Mouse (Mus musculus) thymus, adult 18-20 months (tissue): Measurements from ENCODE around the gene Npas2.

Experiments used
- DNase-seq, 2 experiments: peaks; one replicate each; pipeline ENCODE4 v3.0.0; 2022; ENCODE audit warnings: mixed read lengths in 2 of 2

The Npas2 gene

GRCm38 (mm10) chr1:39192997-39193861 is at the start of gene Npas2:
TSS of gene Npas2 (plus strand) at chr1:39193731.
- peak; percentile 35 to 45 for DNase-seq

DNA sequence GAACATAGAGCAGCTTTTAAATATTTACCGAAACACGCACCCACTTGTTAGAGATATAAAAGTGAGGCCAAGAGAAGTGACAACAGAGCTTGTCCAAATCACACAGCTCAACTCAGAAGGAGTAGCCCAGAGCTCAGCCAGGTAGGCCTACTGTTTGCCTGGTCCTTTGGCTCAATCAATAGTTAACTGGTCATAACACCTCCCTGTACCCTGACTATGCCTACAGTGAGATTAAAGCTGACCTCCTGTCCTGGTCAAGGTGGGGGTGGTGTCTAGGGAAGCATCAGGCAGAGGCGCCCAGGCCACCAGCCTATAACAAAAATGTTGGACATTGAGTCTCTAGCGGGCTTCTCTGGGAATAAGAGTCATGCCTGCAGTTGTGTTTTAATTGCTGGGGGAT is 36.8 kb upstream of the Npas2 start:
- DNase-seq = no peak

DNA sequence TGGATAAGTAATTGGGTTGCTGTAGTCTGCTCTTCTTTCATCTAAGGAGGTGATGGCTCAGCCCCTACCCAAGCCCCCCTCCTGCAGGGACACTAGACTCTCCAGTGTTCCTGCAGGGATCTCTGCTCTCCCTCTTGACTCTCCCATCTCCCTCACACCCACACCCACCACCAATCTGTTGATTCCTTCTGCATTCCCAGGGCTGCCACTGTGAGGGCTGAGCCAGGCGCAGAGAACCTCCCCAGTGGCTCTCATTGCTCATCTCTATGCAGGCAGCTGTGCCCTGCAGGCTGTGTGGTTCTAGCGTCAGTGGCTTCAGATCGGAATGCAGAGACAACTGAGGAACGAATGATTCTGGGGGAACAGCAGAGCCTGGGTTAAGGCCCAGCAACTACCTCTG is 33.4 kb upstream of the Npas2 start:
- no peak for DNase-seq

DNA sequence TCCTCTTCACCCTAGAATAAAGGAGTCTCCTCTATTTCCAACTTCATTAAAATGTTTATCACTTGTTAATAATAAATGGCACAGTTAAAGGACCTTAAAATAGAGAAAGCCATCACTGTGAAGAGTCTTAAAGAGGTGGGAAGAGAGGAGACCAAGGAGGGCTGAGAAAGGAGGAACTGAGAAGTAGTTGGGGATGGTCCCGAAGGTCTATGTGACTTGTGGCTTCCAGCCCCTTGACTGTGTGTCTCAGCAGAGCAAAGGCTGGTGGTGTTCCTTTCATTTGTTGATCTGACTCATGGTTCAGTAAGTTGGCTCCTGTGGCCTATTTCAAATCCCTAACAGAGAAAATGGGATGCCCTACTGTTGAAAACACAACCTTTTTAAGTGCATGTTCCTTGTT is 30.5 kb upstream of the Npas2 start:
- no peak for DNase-seq

GRCm38 (mm10) chr1:39176690-39177089 is 16.8 kb upstream of the Npas2 start:
- DNase-seq = no peak

GRCm38 (mm10) chr1:39177211-39177610 is 16.3 kb upstream of the Npas2 start:
- no peak for DNase-seq

- DNase-seq = no peak
Measured at GRCm38 (mm10) chr1:39179806-39180205, 13.7 kb upstream of the Npas2 start.

DNA sequence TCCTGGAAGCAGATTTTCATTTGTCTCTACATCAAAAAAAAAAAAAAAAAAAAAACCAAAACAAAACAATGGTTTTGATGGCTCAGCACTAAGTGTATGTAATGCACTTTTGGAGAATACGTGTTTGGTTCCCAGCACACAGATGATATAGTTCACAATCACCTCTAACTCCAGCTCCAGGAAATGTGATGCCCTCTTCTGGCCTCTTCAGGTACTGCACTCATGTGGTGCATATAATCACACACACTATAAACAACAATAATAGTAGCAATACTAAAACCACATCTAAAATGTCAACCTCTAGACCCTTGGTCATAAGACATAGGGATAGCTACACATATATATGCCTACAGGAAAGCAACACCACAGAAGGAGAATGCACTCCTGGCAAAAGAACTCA is 13.0 kb upstream of the Npas2 start:
- DNase-seq = no peak

- no peak for DNase-seq
Measured at GRCm38 (mm10) chr1:39181901-39182300, 11.6 kb upstream of the Npas2 start.

GRCm38 (mm10) chr1:39185833-39186232 is 7.7 kb upstream of the Npas2 start:
- no peak for DNase-seq

DNA sequence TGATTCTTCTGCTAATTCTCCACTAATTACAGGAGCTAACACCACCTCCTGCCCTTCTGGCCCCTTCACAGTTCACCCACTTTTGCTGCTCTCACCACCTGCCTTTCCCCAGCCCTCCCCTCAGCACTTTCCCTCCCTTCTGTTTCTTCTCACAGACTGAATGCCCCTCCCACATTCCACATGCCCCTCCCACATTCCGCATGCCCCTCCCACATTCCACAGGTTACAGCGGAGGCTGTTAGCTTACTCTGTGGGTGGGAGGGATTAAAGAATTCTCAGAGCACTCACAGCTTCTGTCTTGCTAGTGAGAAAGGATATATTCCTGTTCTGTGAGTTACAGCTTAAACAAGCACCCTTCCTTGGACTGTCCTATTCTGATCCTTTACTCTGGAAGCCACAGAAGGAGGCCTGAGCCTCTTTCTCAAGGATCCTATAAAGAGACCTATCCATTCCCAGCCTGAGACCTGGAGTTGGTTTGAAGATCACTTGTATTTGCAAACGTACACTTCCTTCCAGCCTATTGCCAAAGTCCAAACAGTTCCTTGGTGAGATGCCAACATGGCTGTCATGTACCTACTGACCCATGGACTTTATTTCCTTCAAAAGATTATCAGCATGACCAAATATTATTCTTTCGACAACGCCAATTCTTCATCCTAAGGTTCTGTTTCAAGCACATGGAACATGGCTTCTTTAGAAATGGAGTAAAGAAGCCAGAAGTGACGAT is 6.7 kb upstream of the Npas2 start:
- DNase-seq = no peak

GRCm38 (mm10) chr1:39191122-39191521 is 2.4 kb upstream of the Npas2 start:
- DNase-seq = no peak

DNA sequence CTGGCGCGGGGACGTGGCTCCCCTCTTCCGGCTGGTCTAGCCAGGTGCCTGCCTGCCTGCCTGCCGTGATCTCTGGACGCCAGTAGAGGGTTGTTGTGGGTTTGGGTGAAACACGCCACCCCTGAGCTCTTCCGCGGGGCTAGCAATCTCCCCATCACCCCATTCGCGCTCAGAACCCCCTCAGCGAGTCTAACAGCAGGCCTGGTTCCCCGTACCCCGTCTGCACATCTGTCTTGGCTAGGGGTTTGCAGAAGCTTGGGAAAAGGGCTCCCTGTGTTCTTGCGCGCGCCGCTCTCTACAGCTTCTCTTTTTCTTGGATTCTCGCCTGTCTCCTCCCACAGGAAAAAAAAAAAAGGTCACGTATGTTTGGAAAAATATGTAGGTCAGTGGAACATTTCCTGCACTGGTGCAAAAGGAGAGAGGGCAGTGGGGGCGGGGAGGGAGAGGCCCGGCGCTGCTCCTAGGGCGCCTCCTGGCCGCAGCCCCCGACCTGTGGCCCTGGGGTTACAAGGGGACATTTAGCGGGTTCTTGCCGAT is 1.0 kb upstream of the Npas2 start:
- DNase-seq = peak; percentile 70 to 81

DNA sequence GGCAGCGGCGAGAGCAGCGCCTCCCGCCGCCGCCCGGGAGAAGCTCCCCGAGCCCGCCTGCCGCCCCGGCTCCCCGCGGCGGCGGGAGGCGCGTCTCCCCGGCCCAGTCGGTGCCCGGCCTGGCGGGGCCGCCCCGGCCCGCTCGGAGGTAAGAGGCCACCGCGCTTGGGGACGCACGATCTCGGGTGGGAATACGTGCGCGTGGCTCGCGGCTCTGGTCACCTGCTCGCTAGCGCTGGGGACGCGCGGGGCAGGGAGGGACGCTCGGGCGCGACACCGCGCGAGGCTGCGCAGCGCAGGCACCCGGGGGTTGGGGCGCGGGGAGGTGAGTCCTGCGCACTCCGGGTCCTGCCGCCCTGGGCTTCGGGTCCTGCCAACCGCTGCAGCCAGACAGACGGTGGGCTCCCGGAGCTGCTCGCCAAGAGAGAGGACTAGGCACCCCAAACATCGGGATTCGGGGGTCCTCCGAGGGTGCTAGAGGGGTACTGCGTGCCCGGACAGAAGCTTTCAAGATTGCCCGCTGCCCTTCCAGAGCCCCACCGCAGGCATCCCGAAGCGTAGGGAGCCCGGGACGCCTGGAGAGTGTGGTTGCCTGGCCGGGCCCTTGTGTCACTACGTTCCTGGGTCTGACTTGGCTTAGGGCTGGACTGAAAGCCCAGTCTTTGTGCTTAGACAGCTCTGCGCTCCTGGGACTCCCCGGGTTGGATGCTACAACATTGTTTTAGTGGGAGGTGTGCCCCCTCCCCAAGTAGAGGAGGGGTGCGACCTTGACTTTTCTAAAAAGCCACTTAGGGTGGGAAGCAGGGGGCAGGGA is 538 bp downstream of the Npas2 start:
- DNase-seq = no peak

DNA sequence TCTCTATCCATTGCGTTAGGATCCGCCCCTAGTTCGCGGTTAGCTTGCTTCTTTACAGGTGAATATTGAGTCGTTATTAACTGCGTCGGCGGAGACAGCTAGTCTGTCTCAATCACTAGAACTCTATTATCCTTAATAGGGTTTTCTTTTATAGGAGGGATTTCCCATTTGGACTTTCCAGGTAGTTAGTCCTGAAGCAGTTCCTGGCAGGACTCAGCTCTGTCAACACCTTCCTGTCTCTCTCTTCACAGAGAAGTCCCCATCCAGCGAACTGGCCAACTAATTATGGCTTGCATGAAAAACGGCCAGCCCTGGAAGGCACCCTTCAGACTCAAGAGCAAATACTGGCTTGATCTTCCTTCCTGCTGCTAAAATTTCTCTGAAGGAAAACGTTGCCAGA is 1.4 kb downstream of the Npas2 start:
- DNase-seq = no peak

DNA sequence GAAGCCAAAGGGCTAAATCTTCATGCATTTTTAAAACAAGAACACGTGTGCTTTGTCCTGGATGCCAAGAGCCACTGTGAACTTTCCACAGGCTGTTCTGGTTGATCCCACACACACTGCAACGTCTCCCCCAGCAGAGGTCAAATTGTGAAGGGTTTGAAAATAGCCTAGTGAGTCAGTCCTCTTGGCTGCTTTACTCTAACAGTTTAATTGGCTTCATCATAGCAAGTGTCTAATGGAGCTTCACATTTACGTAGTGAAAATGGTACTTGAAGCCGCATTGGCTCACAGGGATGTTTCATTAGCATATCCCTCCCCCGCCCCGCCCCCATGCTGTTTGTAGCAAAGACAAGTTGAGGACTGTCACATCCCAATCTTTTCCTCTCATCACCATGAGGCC is 2.6 kb downstream of the Npas2 start:
- no peak for DNase-seq

DNA sequence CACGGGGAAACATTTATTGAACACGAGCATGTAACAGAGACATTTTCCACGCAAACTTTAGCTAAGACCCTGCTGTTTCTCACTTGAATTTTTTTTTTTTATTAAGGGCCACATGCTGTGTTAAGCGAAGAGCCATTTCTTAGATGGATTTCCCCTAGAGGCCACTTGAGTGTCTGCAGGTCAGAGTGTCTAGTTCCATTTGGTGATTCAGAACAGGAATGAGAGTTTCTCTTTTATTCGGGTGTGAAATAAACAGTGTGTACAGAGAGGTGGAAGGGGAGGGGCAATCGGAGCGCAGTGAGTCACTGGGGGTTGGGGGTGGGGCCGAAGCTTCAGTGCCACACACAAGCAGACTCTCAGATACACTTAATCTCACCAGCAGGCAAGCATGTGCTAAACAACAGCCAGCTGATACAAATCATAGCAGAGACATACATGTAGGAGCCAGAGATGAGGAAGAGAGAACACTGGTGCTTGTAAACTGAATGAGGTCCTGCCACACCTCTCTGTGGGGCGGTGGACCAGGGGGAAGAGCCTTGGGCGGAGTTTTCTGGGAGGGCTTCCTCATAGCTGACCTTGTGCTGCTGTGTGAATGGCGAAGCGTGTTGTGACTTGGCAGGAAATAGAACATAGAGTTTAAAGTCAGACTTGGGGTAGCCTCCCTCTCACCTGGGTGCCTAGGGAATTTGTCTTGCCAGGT is 3.3 kb downstream of the Npas2 start:
- no peak for DNase-seq

GRCm38 (mm10) chr1:39205021-39205420 is 11.5 kb downstream of the Npas2 start:
- peak in 1 of 2 experiments; percentile 31 for DNase-seq

DNA sequence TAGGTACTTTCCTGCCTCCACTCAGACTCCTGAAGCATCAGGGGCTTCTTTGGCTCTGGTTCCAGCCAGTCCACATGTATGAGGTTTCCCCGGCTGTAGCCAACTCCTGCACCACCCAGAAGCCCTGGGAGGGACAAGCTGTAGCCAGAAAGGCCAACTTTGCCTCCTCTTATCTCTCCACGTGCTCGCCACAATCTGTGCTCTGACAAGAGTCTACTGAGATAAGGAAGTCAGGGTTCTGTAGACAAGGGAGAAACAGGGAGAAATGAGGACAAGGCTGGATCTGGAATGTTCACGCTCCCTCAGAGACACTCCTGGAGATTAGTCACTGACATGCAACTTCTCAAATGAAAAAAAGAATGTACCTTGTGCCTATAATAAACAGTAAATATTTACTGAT is 12.2 kb downstream of the Npas2 start:
- DNase-seq = no peak

GRCm38 (mm10) chr1:39206942-39207341 is 13.4 kb downstream of the Npas2 start:
- DNase-seq = no peak

GRCm38 (mm10) chr1:39210928-39211327 is 17.4 kb downstream of the Npas2 start:
- no peak for DNase-seq

DNA sequence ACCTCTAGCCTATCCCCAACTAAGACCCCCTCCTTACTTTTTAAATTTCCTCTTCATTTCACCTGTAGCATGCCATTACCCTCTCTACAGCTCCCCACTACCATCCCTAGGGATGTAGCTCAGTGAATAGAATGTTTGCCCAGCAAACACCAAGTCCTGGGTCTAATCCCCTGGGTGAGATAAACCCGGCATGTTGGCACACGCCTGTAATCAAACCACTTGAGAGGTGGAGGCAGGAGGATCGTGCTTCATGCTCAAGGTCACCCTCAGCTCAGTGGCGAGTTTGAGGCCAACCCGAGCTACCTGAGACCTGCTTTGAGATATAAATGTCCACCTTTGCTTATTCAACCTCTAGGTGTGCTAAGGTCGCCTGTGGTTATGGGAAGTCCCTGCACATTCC is 19.5 kb downstream of the Npas2 start:
- no peak for DNase-seq
